Mouse (Mus musculus) CH12.LX (cell line): ENCODE results near the gene Cachd1. TPM values are rescaled to one million over a fixed set of nuclear protein-coding genes. Genes with fewer than 3 reads are reported as not detected.

Experiments
- DNase-seq: peaks from one replicate; pipeline ENCODE4 v3.0.0-alpha.2; 2013; ENCODE audit errors: extremely low read depth
- H3K27ac ChIP-seq: 2 replicates; pipeline ENCODE4 v1.5.1; 2012; ENCODE audit warnings: low read depth, mild to moderate bottlenecking, control low read depth, moderate library complexity; ENCODE audit not compliant: insufficient read depth
- H3K27me3 ChIP-seq: replicated peaks from 2 replicates; pipeline ENCODE3; 2012; ENCODE audit warnings: inconsistent platforms
- H3K36me3 ChIP-seq, 2 experiments: replicated peaks in 1 of 2; 2 replicates each; pipeline versions ENCODE3 to v1.6.1; 2012; ENCODE audit warnings: inconsistent platforms in 1 of 2, low read length in 1 of 2, mild to moderate bottlenecking in 1 of 2, mixed read lengths in 1 of 2, moderate library complexity in 1 of 2; ENCODE audit not compliant: control insufficient read depth in 1 of 2, insufficient read depth in 1 of 2
- H3K4me1 ChIP-seq, 2 experiments: 2 replicates each; pipeline ENCODE4 v1.6.1; 2012; ENCODE audit warnings: inconsistent platforms in 1 of 2, moderate library complexity in 1 of 2; ENCODE audit not compliant: insufficient read depth in 2 of 2, control insufficient read depth in 1 of 2
- H3K4me2 ChIP-seq: 2 replicates; pipeline ENCODE4 v1.6.1; 2012; ENCODE audit warnings: low read depth, mild to moderate bottlenecking, control low read depth; ENCODE audit not compliant: poor library complexity, insufficient read depth, severe bottlenecking
- H3K4me3 ChIP-seq, 3 experiments: fragments of 150-350 bp in 1 of 3; sonication (generic) in 1 of 3; replicated peaks in 1 of 3; 2 replicates each; pipeline versions ENCODE3 to v1.5.1; 2011 to 2012; ENCODE audit warnings: low read depth in 2 of 3, low read length in 2 of 3, mild to moderate bottlenecking in 2 of 3, moderate library complexity in 2 of 3, control low read depth in 1 of 3, improper control_type of control experiment in 1 of 3, inconsistent platforms in 1 of 3, mixed read lengths in 1 of 3; ENCODE audit not compliant: poor library complexity in 1 of 3
- H3K79me2 ChIP-seq: replicated peaks from 2 replicates; pipeline ENCODE4 v1.6.1; 2012; ENCODE audit warnings: mild to moderate bottlenecking, moderate library complexity; ENCODE audit not compliant: control insufficient read depth, poor library complexity, insufficient read depth, severe bottlenecking; ENCODE audit errors: extremely low read depth
- H3K9ac ChIP-seq: 2 replicates; pipeline ENCODE4 v1.6.1; 2012; ENCODE audit warnings: low read depth, mild to moderate bottlenecking, control low read depth, moderate library complexity; ENCODE audit not compliant: insufficient read depth
- H3K9me3 ChIP-seq: replicated peaks from 2 replicates; pipeline ENCODE3; 2012; ENCODE audit warnings: low read length, inconsistent platforms, mixed read lengths
- BHLHE40 ChIP-seq: IDR thresholded peaks from 2 replicates; pipeline ENCODE4 v1.6.1; 2011; ENCODE audit warnings: mild to moderate bottlenecking, low read depth, low read length, improper control_type of control experiment
- CHD1 ChIP-seq: IDR thresholded peaks from 2 replicates; pipeline ENCODE4 v1.6.1; 2012; ENCODE audit warnings: low read depth, low read length, improper control_type of control experiment, inconsistent platforms
- GABPA ChIP-seq: IDR thresholded peaks from 2 replicates; pipeline ENCODE4 v1.6.1; 2012; ENCODE audit warnings: low read depth, low read length, improper control_type of control experiment, inconsistent platforms; ENCODE audit not compliant: insufficient replicate concordance
- JUN ChIP-seq: IDR thresholded peaks from 2 replicates; pipeline ENCODE4 v1.6.1; 2011; ENCODE audit warnings: low read depth, mild to moderate bottlenecking, low read length, improper control_type of control experiment, moderate library complexity; ENCODE audit not compliant: insufficient read depth
- JUND ChIP-seq: conservative IDR thresholded peaks from 2 replicates; pipeline ENCODE4 v1.6.1; 2011; ENCODE audit warnings: low read depth, low read length, improper control_type of control experiment
- KAT2A ChIP-seq: IDR thresholded peaks from 2 replicates; pipeline ENCODE4 v1.6.1; 2012; ENCODE audit warnings: low read length, improper control_type of control experiment, inconsistent platforms; ENCODE audit not compliant: insufficient replicate concordance
- MAX ChIP-seq: IDR thresholded peaks from 2 replicates; pipeline ENCODE4 v1.6.1; 2011; ENCODE audit warnings: low read length, improper control_type of control experiment
- MYC ChIP-seq: IDR thresholded peaks from 2 replicates; pipeline ENCODE4 v1.6.1; 2011; ENCODE audit warnings: low read depth, mild to moderate bottlenecking, improper control_type of control experiment, low read length
- NELFE ChIP-seq: IDR thresholded peaks from 2 replicates; pipeline ENCODE4 v1.6.1; 2011; ENCODE audit warnings: low read depth, low read length, improper control_type of control experiment
- PAX5 ChIP-seq: IDR thresholded peaks from 2 replicates; pipeline ENCODE4 v1.6.1; 2012; ENCODE audit warnings: low read length, inconsistent platforms, mixed read lengths
- POLR2A ChIP-seq: IDR thresholded peaks from 2 replicates; pipeline ENCODE4 v1.6.1; 2011; ENCODE audit warnings: low read depth, mild to moderate bottlenecking, improper control_type of control experiment, low read length
- POLR2AphosphoS2 ChIP-seq: IDR thresholded peaks from 2 replicates; pipeline ENCODE4 v1.6.1; 2011; ENCODE audit warnings: low read depth, low read length, improper control_type of control experiment
- RAD21 ChIP-seq: IDR thresholded peaks from 2 replicates; pipeline ENCODE4 v1.6.1; 2011; ENCODE audit warnings: low read depth, mild to moderate bottlenecking, low read length, improper control_type of control experiment, moderate library complexity
- RCOR1 ChIP-seq: conservative IDR thresholded peaks from 2 replicates; pipeline ENCODE4 v1.6.1; 2012; ENCODE audit warnings: low read depth, mild to moderate bottlenecking, inconsistent platforms, low read length, improper control_type of control experiment
- SIN3A ChIP-seq: IDR thresholded peaks from 2 replicates; pipeline ENCODE4 v1.6.1; 2012; ENCODE audit warnings: low read length, improper control_type of control experiment, inconsistent platforms
- SMC3 ChIP-seq: IDR thresholded peaks from 2 replicates; pipeline ENCODE4 v1.6.1; 2011; ENCODE audit warnings: low read depth, low read length, improper control_type of control experiment
- TBP ChIP-seq: conservative IDR thresholded peaks from 2 replicates; pipeline ENCODE4 v1.6.1; 2011; ENCODE audit warnings: low read depth, low read length, improper control_type of control experiment
- TCF12 ChIP-seq: IDR thresholded peaks from 2 replicates; pipeline ENCODE4 v1.6.1; 2014; ENCODE audit warnings: low read depth, mild to moderate bottlenecking, inconsistent platforms, low read length, improper control_type of control experiment
- UBTF ChIP-seq: IDR thresholded peaks from 2 replicates; pipeline ENCODE4 v1.6.1; 2012; ENCODE audit warnings: low read depth, mild to moderate bottlenecking, inconsistent platforms, low read length, improper control_type of control experiment, moderate library complexity
- USF1 ChIP-seq: IDR thresholded peaks from 2 replicates; pipeline ENCODE4 v1.6.1; 2014; ENCODE audit warnings: low read depth, mild to moderate bottlenecking, inconsistent platforms, low read length, improper control_type of control experiment
- USF2 ChIP-seq: conservative IDR thresholded peaks from 2 replicates; pipeline ENCODE4 v1.6.1; 2011; ENCODE audit warnings: low read depth, low read length, improper control_type of control experiment
- ZC3H11A ChIP-seq: IDR thresholded peaks from 2 replicates; pipeline ENCODE4 v1.6.1; 2012; ENCODE audit warnings: low read depth, mild to moderate bottlenecking, inconsistent platforms, low read length, improper control_type of control experiment
- ZKSCAN1 ChIP-seq: IDR thresholded peaks from 2 replicates; pipeline ENCODE4 v1.6.1; 2012; ENCODE audit warnings: low read depth, inconsistent platforms, low read length, improper control_type of control experiment, borderline replicate concordance
- dilution Hi-C: fragments of 300-500 bp; cut with MboI; formaldehyde crosslinking; loops from 2 replicates; pipeline ENCODE4 v1.14.3; 2020; ENCODE audit warnings: low sequenced_read_pairs; ENCODE audit not compliant: extremely low pct_unique_long_range_greater_than_20kb, extremely low pct_ligation_motif_present
- in situ Hi-C: fragments of 300-500 bp; cut with MboI; formaldehyde crosslinking; loops from 3 replicates; pipeline ENCODE4 v1.14.3; 2019; ENCODE audit warnings: low sequenced_read_pairs, low pct_ligation_motif_present, low pct_unique_long_range_greater_than_20kb, mixed read lengths
- polyA plus RNA-seq: library from polyadenylated mRNA; unstranded; fragments of >175 nt; gene quantifications from 2 replicates; pipeline ENCODE4 v1.2.1, GENCODE M21; 2012; ENCODE audit warnings: low read depth; ENCODE audit not compliant: insufficient read length
- total RNA-seq, 2 experiments: library from RNA; depleted of rRNA; stranded (reverse); fragments of 300-350 nt in 1 of 2; fragments of >200 nt in 1 of 2; gene quantifications; 2 replicates each; pipeline ENCODE4 v1.2.3; 2012 to 2014

Cachd1 gene
- total and polyA plus RNA-seq, 3 experiments: 0.13 to 0.24 (median 0.20) TPM

DNA sequence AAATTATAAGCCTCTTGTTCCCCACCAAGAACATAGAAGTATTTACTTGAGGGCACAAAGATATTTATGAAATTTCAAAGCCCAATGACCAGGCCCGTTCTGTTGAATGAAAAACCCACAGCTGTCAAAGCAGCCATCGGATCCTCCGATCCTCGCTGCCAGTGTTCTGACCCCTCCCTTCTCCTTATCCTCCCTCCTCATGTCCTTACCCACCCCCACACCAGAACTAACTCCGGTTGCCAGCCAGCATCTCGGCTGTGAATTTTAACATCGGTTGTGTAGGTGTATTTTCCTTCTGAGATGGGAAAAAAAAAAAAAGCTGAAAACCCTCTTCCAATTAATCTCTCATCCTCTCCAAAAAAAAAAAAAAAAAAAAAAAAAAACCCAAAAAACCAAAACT is 260.7 kb downstream of the Cachd1 start:
- H3K9me3 ChIP-seq: no peaks in the 10 kb centered on the region
- no peaks in the 10 kb centered on the region for H3K4me1 ChIP-seq
- H3K79me2 ChIP-seq: no peaks in the 10 kb centered on the region
- in situ Hi-C loops (no loop called here), dilution Hi-C loops (no loop called here)
- H3K4me3 ChIP-seq: no peak overlapping the region
- H3K9ac ChIP-seq: no peak overlapping the region
- no peaks in the 10 kb centered on the region for H3K36me3 ChIP-seq
- H3K27ac ChIP-seq: no peak overlapping the region
- no peak for DNase-seq
- no peaks in the 10 kb centered on the region for H3K27me3 ChIP-seq
- TF ChIP-seq MAX: no peak
- TF ChIP-seq POLR2A: no peak
- TF ChIP-seq ZKSCAN1: no peak
- no peak for TF ChIP-seq PAX5
- no peak for TF ChIP-seq GABPA
- TF ChIP-seq TCF12: no peak
- TF ChIP-seq SMC3: no peak
- no peak for TF ChIP-seq KAT2A
- TF ChIP-seq TBP: no peak
- no peak for TF ChIP-seq CHD1
- TF ChIP-seq RAD21: no peak
- no peak for TF ChIP-seq POLR2AphosphoS2
- TF ChIP-seq USF1: no peak
- no peak for TF ChIP-seq BHLHE40
- no peak for TF ChIP-seq RCOR1
- TF ChIP-seq UBTF: no peak
- no peak for TF ChIP-seq USF2
- no peak overlapping the region for H3K4me2 ChIP-seq

GRCm38 (mm10) chr4:101043691-101044090 is 267.2 kb downstream of the Cachd1 start:
- Histone ChIP-seq H3K36me3 (no peaks in the 10 kb centered on the region), H3K4me3 (no peak overlapping the region), H3K9me3 (no peaks in the 10 kb centered on the region), H3K9ac (no peak overlapping the region), H3K27ac (no peak overlapping the region), H3K79me2 (no peaks in the 10 kb centered on the region), H3K4me1 (no peaks in the 10 kb centered on the region), H3K27me3 (no peaks in the 10 kb centered on the region), H3K4me2 (no peak overlapping the region)
- DNase-seq: no peak
- dilution Hi-C loops (no loop called here), in situ Hi-C loops (no loop called here)
- TF ChIP-seq JUN (no peak), TCF12 (no peak), RCOR1 (no peak), NELFE (no peak), RAD21 (no peak), JUND (no peak), USF2 (no peak), BHLHE40 (no peak), MYC (no peak), MAX (no peak), SIN3A (no peak), CHD1 (no peak), ZKSCAN1 (no peak), POLR2AphosphoS2 (no peak), ZC3H11A (no peak)
